Mouse (Mus musculus): ENCODE measurements around the gene Tmem95.

Gene Tmem95

GRCm38 (mm10) chr11:69846198-69846680 is 31.6 kb downstream of the Tmem95 start, which contains the start of gene Plscr3:
Plscr3 (plus strand) TSS chr11:69846376.
- DNase-seq (ENCODE audit: low read depth): peak; percentile 94

- peak; percentile 72 for DNase-seq (ENCODE audit: low read depth)
These were observed 39.1 kb downstream of the Tmem95 start for GRCm38 (mm10) chr11:69838714-69839104.

GRCm38 (mm10) chr11:69837952-69838713 is 39.7 kb downstream of the Tmem95 start, which contains the start of gene Tmem256:
Tmem256 (plus strand) TSS chr11:69838514.
- peak; percentile 100 for DNase-seq (ENCODE audit: low read depth)

DNA sequence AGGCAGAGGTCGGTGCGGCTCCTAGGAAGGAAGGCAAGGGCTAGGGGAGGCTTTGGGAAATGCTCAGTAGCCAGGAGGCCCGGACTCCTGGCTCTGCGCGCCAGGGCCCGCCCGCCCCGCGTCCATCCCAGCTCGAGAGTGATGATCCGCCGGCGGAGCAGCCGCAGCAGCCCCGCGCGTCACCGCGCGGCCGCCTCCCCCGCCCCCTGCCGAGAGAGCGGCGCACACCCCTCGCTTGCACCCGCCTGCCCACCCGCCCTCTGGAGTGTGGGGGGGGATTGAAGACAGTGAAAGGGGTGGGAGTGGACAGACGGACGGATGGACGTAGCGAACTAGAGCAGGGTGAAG is 40.2 kb downstream of the Tmem95 start, which contains the start of gene Nlgn2:
Gene Nlgn2 (minus strand): TSS at position 181 of the 348 bp plus-strand sequence.
- no peak for DNase-seq (ENCODE audit: low read depth)

DNA sequence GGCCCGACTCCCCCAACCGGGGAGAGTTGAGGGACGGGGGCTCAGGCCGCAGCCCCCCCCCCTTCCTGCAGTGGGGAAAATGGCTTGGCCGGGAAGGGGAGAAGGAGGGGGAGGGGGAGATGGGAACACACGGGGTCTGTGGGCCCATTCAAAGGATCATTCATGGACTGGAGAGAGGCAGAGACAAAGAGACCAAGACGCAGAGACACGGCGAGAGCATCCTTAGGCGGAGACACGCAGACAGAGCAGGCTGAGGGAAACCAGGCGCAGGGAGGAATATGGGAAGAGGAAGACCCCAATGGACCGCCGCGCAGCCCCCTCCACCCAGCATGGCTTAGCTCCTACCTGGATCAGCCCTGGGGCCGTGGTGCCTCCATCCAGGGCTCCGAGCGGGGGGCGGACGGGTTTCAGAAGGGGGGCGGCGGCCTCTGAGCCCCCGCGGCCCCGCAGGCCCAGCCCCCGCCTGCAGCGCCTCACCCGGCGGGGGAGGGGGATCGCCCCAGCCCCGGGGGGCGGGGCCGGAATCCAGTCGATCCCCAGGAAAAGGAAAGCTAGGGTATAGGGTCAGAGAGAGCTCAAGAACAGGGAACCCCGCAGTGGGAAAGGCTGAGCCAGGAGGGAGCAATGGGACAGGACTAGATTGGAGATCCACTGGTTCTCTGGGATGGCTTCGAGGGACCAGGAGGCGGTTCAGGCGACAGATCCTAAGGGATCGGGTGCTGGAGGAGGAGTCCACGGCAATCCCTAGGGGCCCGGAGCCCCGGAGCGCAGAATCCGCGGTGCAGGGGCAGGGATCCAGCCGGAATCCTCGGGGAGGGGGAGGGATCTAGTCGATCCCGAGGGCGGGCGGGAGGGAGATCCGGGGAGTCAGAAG is 40.9 kb downstream of the Tmem95 start:
- peak; percentile 24 for DNase-seq (ENCODE audit: low read depth)

- DNase-seq (ENCODE audit: low read depth): no peak
These were observed 41.9 kb downstream of the Tmem95 start for GRCm38 (mm10) chr11:69835966-69836335.

DNA sequence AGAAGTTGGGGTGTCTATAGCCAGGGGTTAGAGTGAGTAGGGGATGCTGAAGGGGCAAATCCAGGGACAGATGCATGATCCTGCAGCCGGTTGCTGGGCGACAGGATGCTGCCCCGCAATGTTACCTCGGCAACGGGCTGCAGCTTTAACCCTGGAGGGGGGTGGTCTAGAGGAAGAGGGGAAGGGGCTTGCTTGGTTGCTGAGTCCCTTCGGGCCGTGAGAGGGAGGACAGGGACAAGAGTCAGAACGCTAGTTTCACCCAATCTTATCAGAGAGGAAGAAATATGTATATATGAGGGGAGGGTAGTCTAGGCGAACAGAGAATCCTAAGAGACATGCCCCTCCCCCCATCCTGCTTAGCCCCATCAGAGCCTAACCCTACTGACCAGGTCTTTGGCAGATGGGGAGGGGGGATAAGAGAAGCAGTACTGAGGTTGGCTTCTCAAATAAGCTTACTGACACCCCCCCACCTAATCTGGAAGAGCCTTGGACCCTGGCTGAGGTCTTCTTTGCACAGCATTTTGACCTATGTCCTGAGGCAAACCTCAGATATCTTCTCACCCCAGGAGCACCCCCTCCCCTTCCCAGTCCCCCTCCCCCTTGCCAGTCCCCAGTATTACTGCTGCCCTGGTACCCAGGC is 42.4 kb downstream of the Tmem95 start:
- no peak for DNase-seq (ENCODE audit: low read depth)

GRCm38 (mm10) chr11:69834001-69834549 is 43.7 kb downstream of the Tmem95 start:
- DNase-seq (ENCODE audit: low read depth): no peak

DNA sequence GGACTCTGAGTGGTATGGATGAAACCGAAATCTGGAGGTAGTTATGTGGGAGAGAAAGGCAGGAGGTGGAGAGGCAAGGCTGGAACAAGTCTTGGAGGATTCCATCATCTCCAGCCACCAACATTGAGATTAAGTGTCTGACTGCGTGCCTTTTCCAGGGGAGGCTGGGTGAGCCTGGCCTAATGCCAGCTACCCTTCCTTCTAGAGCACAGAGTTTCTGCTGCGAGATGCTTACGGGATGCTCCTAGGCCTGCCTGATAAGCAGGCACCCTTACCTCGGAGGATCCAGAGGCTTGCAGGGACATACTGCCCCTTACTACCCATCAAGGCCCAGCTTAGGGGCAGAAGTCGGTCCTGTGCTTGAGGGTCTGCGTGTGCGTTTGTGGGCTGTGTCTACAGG is 44.3 kb downstream of the Tmem95 start:
- DNase-seq (ENCODE audit: low read depth): no peak

- no peak for DNase-seq (ENCODE audit: low read depth)
These were observed 49.0 kb downstream of the Tmem95 start for GRCm38 (mm10) chr11:69828832-69829231.
